Mouse (Mus musculus): ENCODE data around the gene Mrps18a. TPM values are rescaled to one million over a fixed set of nuclear protein-coding genes. Genes with fewer than 3 reads are reported as not detected.

Gene Mrps18a
- polyA plus RNA-seq, 1 experiment from 2014 or later, result 103 TPM

- 68% methylated on average over 7 of the region's 7 CpGs for WGBS
- no peak for DNase-seq (ENCODE audit: low spot score)
- peaks cover 14% of the 10 kb centered on the region; the same call in 1 of the 2 replicates for H3K4me1 ChIP-seq (ENCODE audit: insufficient read depth, low read depth, low read length)
- no peak overlapping the region for H3K9ac ChIP-seq (replicated peaks; ENCODE audit: low read depth)
- H3K4me2 ChIP-seq (replicated peaks; ENCODE audit: low read depth, low read length), result no peak overlapping the region
- no peaks in the 10 kb centered on the region for H3K9me3 ChIP-seq (ENCODE audit: low read length)
- H3K27me3 ChIP-seq (replicated peaks; ENCODE audit: insufficient read depth, low read length), result no peaks in the 10 kb centered on the region
- no peak overlapping the region for H3K4me3 ChIP-seq (ENCODE audit: low read depth, low read length)
- no peaks in the 10 kb centered on the region for H3K36me3 ChIP-seq (ENCODE audit: insufficient read depth, low read length)
- TF ChIP-seq CTCF (IDR thresholded peaks at IDR 0.05) (no peak), EP300 (IDR thresholded peaks at IDR 0.05) (no peak)
- no peak for ATAC-seq
- 0 out of 2 replicates have a peak overlapping the region, but pooled peaks have one; percentile 9 for H3K27ac ChIP-seq (ENCODE audit: low read length)
Measured at GRCm38 (mm10) chr17:46080388-46080787, 30.4 kb upstream of the Mrps18a start.

GRCm38 (mm10) chr17:46081042-46081441 is 29.7 kb upstream of the Mrps18a start:
- peak; percentile 34 for ATAC-seq
- peak; percentile 69; the same call in 1 of the 2 replicates for TF ChIP-seq EP300 (IDR thresholded peaks at IDR 0.05)
- TF ChIP-seq CTCF (IDR thresholded peaks at IDR 0.05), result 0 out of 2 replicates have a peak, but pooled peaks have one; percentile 8
- H3K27ac ChIP-seq (ENCODE audit: low read length), result 0 out of 2 replicates have a peak overlapping the region, but pooled peaks have one; percentile 7
- H3K9ac ChIP-seq (replicated peaks; ENCODE audit: low read depth), result no peak overlapping the region
- no peak overlapping the region for H3K4me3 ChIP-seq (ENCODE audit: low read depth, low read length)
- no peaks in the 10 kb centered on the region for H3K9me3 ChIP-seq (ENCODE audit: low read length)
- peaks cover 14% of the 10 kb centered on the region; the same call in 1 of the 2 replicates for H3K4me1 ChIP-seq (ENCODE audit: insufficient read depth, low read depth, low read length)
- no peaks in the 10 kb centered on the region for H3K27me3 ChIP-seq (replicated peaks; ENCODE audit: insufficient read depth, low read length)
- WGBS, result 38% methylated on average over 5 of the region's 5 CpGs
- no peak overlapping the region for H3K4me2 ChIP-seq (replicated peaks; ENCODE audit: low read depth, low read length)
- no peak for DNase-seq (ENCODE audit: low spot score)
- no peaks in the 10 kb centered on the region for H3K36me3 ChIP-seq (ENCODE audit: insufficient read depth, low read length)

GRCm38 (mm10) chr17:46081657-46082056 is 29.1 kb upstream of the Mrps18a start:
- H3K9ac ChIP-seq (replicated peaks; ENCODE audit: low read depth), result no peak overlapping the region
- no peaks in the 10 kb centered on the region for H3K27me3 ChIP-seq (replicated peaks; ENCODE audit: insufficient read depth, low read length)
- H3K27ac ChIP-seq (ENCODE audit: low read length), result 0 out of 2 replicates have a peak overlapping the region, but pooled peaks have one; percentile 7
- DNase-seq (ENCODE audit: low spot score) (no peak), ATAC-seq (0 out of 2 replicates have a peak, but pooled peaks have one; percentile 20)
- no peaks in the 10 kb centered on the region for H3K9me3 ChIP-seq (ENCODE audit: low read length)
- peaks cover 14% of the 10 kb centered on the region for H3K4me1 ChIP-seq (ENCODE audit: insufficient read depth, low read depth, low read length)
- 31% methylated on average over 7 of the region's 7 CpGs for WGBS
- no peak for TF ChIP-seq CTCF (IDR thresholded peaks at IDR 0.05)
- TF ChIP-seq EP300 (IDR thresholded peaks at IDR 0.05), result no peak
- H3K4me3 ChIP-seq (ENCODE audit: low read depth, low read length), result no peak overlapping the region
- H3K36me3 ChIP-seq (ENCODE audit: insufficient read depth, low read length), result no peaks in the 10 kb centered on the region
- no peak overlapping the region for H3K4me2 ChIP-seq (replicated peaks; ENCODE audit: low read depth, low read length)

- Histone ChIP-seq H3K4me2 (replicated peaks; ENCODE audit: low read depth, low read length) (no peak overlapping the region), H3K4me3 (ENCODE audit: low read depth, low read length) (no peak overlapping the region), H3K9me3 (ENCODE audit: low read length) (no peaks in the 10 kb centered on the region), H3K4me1 (ENCODE audit: insufficient read depth, low read depth, low read length) (peaks cover 14% of the 10 kb centered on the region), H3K9ac (replicated peaks; ENCODE audit: low read depth) (no peak overlapping the region), H3K27ac (ENCODE audit: low read length) (peak overlapping the region; percentile 83), H3K36me3 (ENCODE audit: insufficient read depth, low read length) (no peaks in the 10 kb centered on the region), H3K27me3 (replicated peaks; ENCODE audit: insufficient read depth, low read length) (no peaks in the 10 kb centered on the region)
- ATAC-seq, result no peak
- TF ChIP-seq EP300 (IDR thresholded peaks at IDR 0.05), result no peak
- TF ChIP-seq CTCF (IDR thresholded peaks at IDR 0.05), result no peak
- no peak for DNase-seq (ENCODE audit: low spot score)
- 62% methylated on average over 3 of the region's 3 CpGs for WGBS
Measured at GRCm38 (mm10) chr17:46083381-46083780, 27.4 kb upstream of the Mrps18a start.

GRCm38 (mm10) chr17:46084091-46084501 is 26.7 kb upstream of the Mrps18a start:
- Histone ChIP-seq H3K9ac (replicated peaks; ENCODE audit: low read depth) (peak overlapping the region; percentile 33; the same call in 1 of the 2 replicates), H3K27me3 (replicated peaks; ENCODE audit: insufficient read depth, low read length) (no peaks in the 10 kb centered on the region), H3K4me2 (replicated peaks; ENCODE audit: low read depth, low read length) (peak overlapping the region; percentile 43), H3K4me1 (ENCODE audit: insufficient read depth, low read depth, low read length) (peaks cover 14% of the 10 kb centered on the region), H3K27ac (ENCODE audit: low read length) (peak overlapping the region; percentile 83), H3K36me3 (ENCODE audit: insufficient read depth, low read length) (no peaks in the 10 kb centered on the region), H3K4me3 (ENCODE audit: low read depth, low read length) (peak overlapping the region; percentile 16; the same call in 1 of the 2 replicates), H3K9me3 (ENCODE audit: low read length) (no peaks in the 10 kb centered on the region)
- TF ChIP-seq EP300 (IDR thresholded peaks at IDR 0.05) (peak; percentile 84), CTCF (IDR thresholded peaks at IDR 0.05) (peak; percentile 20; the same call in 1 of the 2 replicates)
- ATAC-seq (peak; percentile 89), DNase-seq (ENCODE audit: low spot score) (peak; percentile 95)
- WGBS, result 2% methylated on average over 10 of the region's 10 CpGs

GRCm38 (mm10) chr17:46086341-46086870 is 24.4 kb upstream of the Mrps18a start:
- Histone ChIP-seq H3K4me2 (replicated peaks; ENCODE audit: low read depth, low read length) (no peak overlapping the region), H3K4me1 (ENCODE audit: insufficient read depth, low read depth, low read length) (peaks cover 14% of the 10 kb centered on the region), H3K4me3 (ENCODE audit: low read depth, low read length) (no peak overlapping the region), H3K9me3 (ENCODE audit: low read length) (no peaks in the 10 kb centered on the region), H3K9ac (replicated peaks; ENCODE audit: low read depth) (no peak overlapping the region), H3K27me3 (replicated peaks; ENCODE audit: insufficient read depth, low read length) (no peaks in the 10 kb centered on the region), H3K27ac (ENCODE audit: low read length) (no peak overlapping the region), H3K36me3 (ENCODE audit: insufficient read depth, low read length) (no peaks in the 10 kb centered on the region)
- WGBS, result 48% methylated on average over 17 of the region's 17 CpGs
- DNase-seq (ENCODE audit: low spot score) (no peak), ATAC-seq (no peak)
- peak; percentile 31 for TF ChIP-seq CTCF (IDR thresholded peaks at IDR 0.05)
- no peak for TF ChIP-seq EP300 (IDR thresholded peaks at IDR 0.05)

Data from lung, postnatal 0 days (tissue).